Mouse (Mus musculus): Measurements from ENCODE around the gene Astn2. TPM values are rescaled to one million over a fixed set of nuclear protein-coding genes. Genes with fewer than 3 reads are reported as not detected.

Gene Astn2
- polyA plus RNA-seq, 1 experiment from 2014 or later = 0.69 TPM

DNA sequence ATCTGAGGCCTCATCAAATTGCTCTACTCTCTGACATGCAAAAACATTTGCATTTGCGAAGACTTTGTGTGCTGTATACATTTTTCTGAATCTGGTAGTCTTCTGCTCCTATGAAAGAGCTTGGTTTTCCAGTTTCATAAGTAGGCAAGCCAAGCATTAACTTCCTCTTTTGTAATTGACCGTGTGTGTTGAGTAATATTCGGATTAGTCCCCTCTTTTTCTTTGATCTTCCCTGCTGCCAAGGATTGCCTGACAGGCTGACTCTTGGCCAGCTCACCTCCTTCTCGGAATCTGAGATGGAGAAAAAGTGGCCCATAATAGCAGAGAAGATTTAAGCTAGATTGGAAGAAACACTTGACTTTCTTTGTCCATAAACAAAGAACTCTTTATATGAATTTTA, 838.9 kb downstream of the Astn2 start:
- no peaks in the 10 kb centered on the region for H3K36me3 ChIP-seq (ENCODE audit: insufficient read depth, low read length)
- ATAC-seq (no peak), DNase-seq (ENCODE audit: low spot score) (no peak)
- H3K27me3 ChIP-seq (replicated peaks; ENCODE audit: insufficient read depth, low read length) = no peaks in the 10 kb centered on the region
- no peaks in the 10 kb centered on the region for H3K4me1 ChIP-seq (ENCODE audit: insufficient read depth, low read depth, low read length)
- H3K9ac ChIP-seq (replicated peaks; ENCODE audit: low read depth) = no peak overlapping the region
- H3K9me3 ChIP-seq (ENCODE audit: low read length) = no peaks in the 10 kb centered on the region
- no peak overlapping the region for H3K27ac ChIP-seq (ENCODE audit: low read length)
- H3K4me2 ChIP-seq (replicated peaks; ENCODE audit: low read depth, low read length) = no peak overlapping the region
- WGBS = 40% methylated on average over 4 of the region's 4 CpGs
- TF ChIP-seq CTCF (IDR thresholded peaks at IDR 0.05) (no peak), EP300 (IDR thresholded peaks at IDR 0.05) (no peak)
- no peak overlapping the region for H3K4me3 ChIP-seq (ENCODE audit: low read depth, low read length)

DNA sequence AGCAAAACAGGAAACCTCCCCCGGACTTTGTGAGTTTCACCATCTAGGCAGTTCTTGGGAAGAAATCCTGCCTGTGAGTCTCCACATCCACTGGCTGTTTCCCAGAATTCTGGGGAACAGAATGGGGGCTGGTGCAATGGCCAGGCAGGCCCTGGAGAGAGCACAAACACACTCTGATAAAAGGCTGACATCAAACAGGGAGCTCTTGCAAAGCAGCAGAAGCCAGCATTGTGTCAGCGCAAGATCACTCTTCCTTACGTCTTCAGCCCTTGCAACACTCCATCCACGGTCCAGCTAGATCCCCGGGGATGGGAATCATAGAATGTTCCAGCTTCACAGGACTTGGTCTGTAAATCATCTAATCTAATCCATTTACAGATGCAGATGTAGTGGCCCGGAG, 855.9 kb downstream of the Astn2 start:
- H3K9me3 ChIP-seq (ENCODE audit: low read length) = no peaks in the 10 kb centered on the region
- no peaks in the 10 kb centered on the region for H3K4me1 ChIP-seq (ENCODE audit: insufficient read depth, low read depth, low read length)
- H3K27ac ChIP-seq (ENCODE audit: low read length) = no peak overlapping the region
- DNase-seq (ENCODE audit: low spot score) (peak; percentile 43), ATAC-seq (peak; percentile 82)
- TF ChIP-seq EP300 (IDR thresholded peaks at IDR 0.05) (no peak), CTCF (IDR thresholded peaks at IDR 0.05) (no peak)
- no peaks in the 10 kb centered on the region for H3K27me3 ChIP-seq (replicated peaks; ENCODE audit: insufficient read depth, low read length)
- no peak overlapping the region for H3K4me3 ChIP-seq (ENCODE audit: low read depth, low read length)
- 45% methylated on average over 6 of the region's 6 CpGs for WGBS
- no peaks in the 10 kb centered on the region for H3K36me3 ChIP-seq (ENCODE audit: insufficient read depth, low read length)
- no peak overlapping the region for H3K9ac ChIP-seq (replicated peaks; ENCODE audit: low read depth)
- H3K4me2 ChIP-seq (replicated peaks; ENCODE audit: low read depth, low read length) = no peak overlapping the region

- H3K9ac ChIP-seq (replicated peaks; ENCODE audit: low read depth) = no peak overlapping the region
- no peaks in the 10 kb centered on the region for H3K27me3 ChIP-seq (replicated peaks; ENCODE audit: insufficient read depth, low read length)
- no peaks in the 10 kb centered on the region for H3K9me3 ChIP-seq (ENCODE audit: low read length)
- 60% methylated on average over 2 of the region's 2 CpGs for WGBS
- H3K36me3 ChIP-seq (ENCODE audit: insufficient read depth, low read length) = no peaks in the 10 kb centered on the region
- no peak for TF ChIP-seq CTCF (IDR thresholded peaks at IDR 0.05)
- TF ChIP-seq EP300 (IDR thresholded peaks at IDR 0.05) = no peak
- no peak for DNase-seq (ENCODE audit: low spot score)
- H3K27ac ChIP-seq (ENCODE audit: low read length) = no peak overlapping the region
- H3K4me3 ChIP-seq (ENCODE audit: low read depth, low read length) = no peak overlapping the region
- H3K4me1 ChIP-seq (ENCODE audit: insufficient read depth, low read depth, low read length) = no peaks in the 10 kb centered on the region
- no peak for ATAC-seq
- H3K4me2 ChIP-seq (replicated peaks; ENCODE audit: low read depth, low read length) = no peak overlapping the region
Measured at GRCm38 (mm10) chr4:65545582-65545981, 858.8 kb downstream of the Astn2 start.

GRCm38 (mm10) chr4:65532071-65532736, 872.2 kb downstream of the Astn2 start:
- H3K4me2 ChIP-seq (replicated peaks; ENCODE audit: low read depth, low read length) = no peak overlapping the region
- no peaks in the 10 kb centered on the region for H3K9me3 ChIP-seq (ENCODE audit: low read length)
- no peak overlapping the region for H3K4me3 ChIP-seq (ENCODE audit: low read depth, low read length)
- H3K27me3 ChIP-seq (replicated peaks; ENCODE audit: insufficient read depth, low read length) = no peaks in the 10 kb centered on the region
- H3K9ac ChIP-seq (replicated peaks; ENCODE audit: low read depth) = no peak overlapping the region
- H3K36me3 ChIP-seq (ENCODE audit: insufficient read depth, low read length) = no peaks in the 10 kb centered on the region
- ATAC-seq (no peak), DNase-seq (ENCODE audit: low spot score) (no peak)
- 76% methylated on average over 2 of the region's 2 CpGs for WGBS
- H3K4me1 ChIP-seq (ENCODE audit: insufficient read depth, low read depth, low read length) = no peaks in the 10 kb centered on the region
- TF ChIP-seq CTCF (IDR thresholded peaks at IDR 0.05) (no peak), EP300 (IDR thresholded peaks at IDR 0.05) (no peak)
- H3K27ac ChIP-seq (ENCODE audit: low read length) = no peak overlapping the region

- Histone ChIP-seq H3K27ac (ENCODE audit: low read length) (no peak overlapping the region), H3K4me1 (ENCODE audit: insufficient read depth, low read depth, low read length) (no peaks in the 10 kb centered on the region), H3K9me3 (ENCODE audit: low read length) (no peaks in the 10 kb centered on the region), H3K4me3 (ENCODE audit: low read depth, low read length) (no peak overlapping the region), H3K27me3 (replicated peaks; ENCODE audit: insufficient read depth, low read length) (no peaks in the 10 kb centered on the region), H3K9ac (replicated peaks; ENCODE audit: low read depth) (no peak overlapping the region), H3K36me3 (ENCODE audit: insufficient read depth, low read length) (no peaks in the 10 kb centered on the region), H3K4me2 (replicated peaks; ENCODE audit: low read depth, low read length) (no peak overlapping the region)
- no peak for DNase-seq (ENCODE audit: low spot score)
- WGBS = 63% methylated on average over 6 of the region's 6 CpGs
- TF ChIP-seq EP300 (IDR thresholded peaks at IDR 0.05) (no peak), CTCF (IDR thresholded peaks at IDR 0.05) (no peak)
- ATAC-seq = no peak
Measured at GRCm38 (mm10) chr4:65531621-65532020, 872.8 kb downstream of the Astn2 start.

DNA sequence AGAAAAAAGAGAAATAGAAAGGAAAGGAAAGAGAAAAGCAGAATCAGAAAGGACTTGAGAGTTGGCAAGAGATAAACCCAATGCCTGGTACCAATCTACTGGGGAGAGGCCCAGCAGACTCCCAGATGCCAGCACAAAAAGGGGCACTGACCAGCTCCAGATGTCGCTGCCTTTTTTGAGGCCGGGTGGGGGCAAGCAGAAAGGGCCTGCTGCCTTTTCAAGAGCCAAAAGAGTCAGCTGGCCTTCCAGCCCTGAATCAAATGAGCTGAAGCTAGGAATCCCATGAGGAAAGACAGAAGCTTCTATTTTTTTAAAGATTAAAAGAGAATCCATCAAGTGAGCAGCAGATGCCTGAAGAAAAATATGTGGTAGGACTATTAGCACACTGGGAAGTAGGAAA, 873.5 kb downstream of the Astn2 start:
- no peak overlapping the region for H3K4me3 ChIP-seq (ENCODE audit: low read depth, low read length)
- no peaks in the 10 kb centered on the region for H3K36me3 ChIP-seq (ENCODE audit: insufficient read depth, low read length)
- no peaks in the 10 kb centered on the region for H3K4me1 ChIP-seq (ENCODE audit: insufficient read depth, low read depth, low read length)
- no peaks in the 10 kb centered on the region for H3K9me3 ChIP-seq (ENCODE audit: low read length)
- no peak for DNase-seq (ENCODE audit: low spot score)
- no peak overlapping the region for H3K4me2 ChIP-seq (replicated peaks; ENCODE audit: low read depth, low read length)
- TF ChIP-seq CTCF (IDR thresholded peaks at IDR 0.05) (no peak), EP300 (IDR thresholded peaks at IDR 0.05) (no peak)
- no peak for ATAC-seq
- 66% methylated on average over 2 of the region's 2 CpGs for WGBS
- H3K27ac ChIP-seq (ENCODE audit: low read length) = no peak overlapping the region
- no peak overlapping the region for H3K9ac ChIP-seq (replicated peaks; ENCODE audit: low read depth)
- H3K27me3 ChIP-seq (replicated peaks; ENCODE audit: insufficient read depth, low read length) = no peaks in the 10 kb centered on the region

GRCm38 (mm10) chr4:65508101-65508500, 896.3 kb downstream of the Astn2 start:
- WGBS = 40% methylated on average over 2 of the region's 2 CpGs
- H3K27ac ChIP-seq (ENCODE audit: low read length) = no peak overlapping the region
- ATAC-seq = no peak

More at GRCm38 (mm10) chr4:65508101-65508500, 896.3 kb downstream of the Astn2 start:
- no peaks in the 10 kb centered on the region for H3K4me1 ChIP-seq (ENCODE audit: insufficient read depth, low read depth, low read length)
- no peak overlapping the region for H3K4me2 ChIP-seq (replicated peaks; ENCODE audit: low read depth, low read length)
- DNase-seq (ENCODE audit: low spot score) = no peak
- H3K4me3 ChIP-seq (ENCODE audit: low read depth, low read length) = no peak overlapping the region
- no peaks in the 10 kb centered on the region for H3K27me3 ChIP-seq (replicated peaks; ENCODE audit: insufficient read depth, low read length)
- no peak for TF ChIP-seq EP300 (IDR thresholded peaks at IDR 0.05)
- no peak for TF ChIP-seq CTCF (IDR thresholded peaks at IDR 0.05)
- no peaks in the 10 kb centered on the region for H3K9me3 ChIP-seq (ENCODE audit: low read length)
- H3K9ac ChIP-seq (replicated peaks; ENCODE audit: low read depth) = no peak overlapping the region
- H3K36me3 ChIP-seq (ENCODE audit: insufficient read depth, low read length) = no peaks in the 10 kb centered on the region
